Mouse (Mus musculus) fat pad, adult 2 months (tissue): ENCODE measurements around the gene Vdac1.
A peak's percentile ranks its signal among the peaks of the same experiment; 100 is the strongest.
"Not testable (repeated sequence)": the region's sequence is repeated elsewhere in the genome, so short reads cannot be mapped to it uniquely, and the experiment has no call there.

Source experiments
- DNase-seq: peaks from one replicate; pipeline ENCODE4 v3.0.0-alpha.2; 2011; ENCODE audit warnings: low read depth, low spot score; ENCODE audit errors: extremely low read depth

The Vdac1 gene

GRCm38 (mm10) chr11:52343162-52343561, 17.5 kb upstream of the Vdac1 start:
- no peak for DNase-seq

- DNase-seq = no peak
These were observed 15.5 kb upstream of the Vdac1 start for GRCm38 (mm10) chr11:52344991-52345777.

- DNase-seq = no peak
These were observed 14.6 kb upstream of the Vdac1 start for GRCm38 (mm10) chr11:52345939-52346634.

GRCm38 (mm10) chr11:52346635-52347005, 14.0 kb upstream of the Vdac1 start:
- DNase-seq = no peak

- no peak for DNase-seq
These were observed 12.5 kb upstream of the Vdac1 start for GRCm38 (mm10) chr11:52348156-52348555.

GRCm38 (mm10) chr11:52348724-52349123, 11.9 kb upstream of the Vdac1 start:
- DNase-seq = no peak

GRCm38 (mm10) chr11:52350924-52351323, 9.7 kb upstream of the Vdac1 start:
- DNase-seq = peak; percentile 46

- no peak for DNase-seq
These were observed 8.4 kb upstream of the Vdac1 start for GRCm38 (mm10) chr11:52352271-52352670.

GRCm38 (mm10) chr11:52354644-52355043, 6.0 kb upstream of the Vdac1 start:
- no peak for DNase-seq

- no peak for DNase-seq
These were observed 5.1 kb upstream of the Vdac1 start for GRCm38 (mm10) chr11:52355601-52356000.

GRCm38 (mm10) chr11:52357091-52357490, 3.6 kb upstream of the Vdac1 start:
- DNase-seq = not testable (repeated sequence)

- DNase-seq = peak; percentile 92
These were observed 2.1 kb upstream of the Vdac1 start for GRCm38 (mm10) chr11:52358520-52358919.

GRCm38 (mm10) chr11:52359686-52360470, 782 bp upstream of the Vdac1 start:
- no peak for DNase-seq

- no peak for DNase-seq
These were observed 744 bp downstream of the Vdac1 start for GRCm38 (mm10) chr11:52361287-52361921.

- no peak for DNase-seq
These were observed 3.7 kb downstream of the Vdac1 start for GRCm38 (mm10) chr11:52364376-52364775.

- DNase-seq = no peak
These were observed 4.5 kb downstream of the Vdac1 start for GRCm38 (mm10) chr11:52365143-52365542.

GRCm38 (mm10) chr11:52366358-52366757, 5.7 kb downstream of the Vdac1 start:
- no peak for DNase-seq

GRCm38 (mm10) chr11:52368176-52368985, 7.7 kb downstream of the Vdac1 start:
- no peak for DNase-seq

GRCm38 (mm10) chr11:52369252-52370134, 8.8 kb downstream of the Vdac1 start:
- DNase-seq = no peak
